Mouse (Mus musculus) ES-E14 (cell line): ENCODE data around the gene Nr1i3. TPM values are rescaled to one million over a fixed set of nuclear protein-coding genes. Genes with fewer than 3 reads are reported as not detected.
A peak's percentile ranks its signal among the peaks of the same experiment; 100 is the strongest.

Source experiments
- DNase-seq: peaks from one replicate; pipeline ENCODE4 v3.0.0-alpha.2; 2013; ENCODE audit warnings: low read depth, low spot score
- H3K27ac ChIP-seq: 2 replicates; pipeline ENCODE4 v1.5.1; 2012; ENCODE audit warnings: low read depth, mild to moderate bottlenecking, low read length, moderate library complexity, mixed read lengths; ENCODE audit not compliant: poor library complexity, insufficient read depth, severe bottlenecking
- H3K36me3 ChIP-seq: 2 replicates; pipeline ENCODE4 v1.6.1; 2012; ENCODE audit warnings: mild to moderate bottlenecking, low read length, moderate library complexity, mixed read lengths; ENCODE audit not compliant: control insufficient read depth, poor library complexity, insufficient read depth, severe bottlenecking
- H3K4me1 ChIP-seq, 2 experiments: fragments of 150-350 bp in 1 of 2; sonication (generic) in 1 of 2; 2 replicates each; pipeline ENCODE4 v1.6.1; 2012; ENCODE audit warnings: low read length in 2 of 2, mild to moderate bottlenecking in 1 of 2, mixed read lengths in 1 of 2; ENCODE audit not compliant: control insufficient read depth in 2 of 2, insufficient read depth in 2 of 2, poor library complexity in 1 of 2
- H3K4me3 ChIP-seq, 2 experiments: fragments of 150-350 bp in 1 of 2; sonication (generic) in 1 of 2; 2 replicates each; pipeline ENCODE4 v1.5.1; 2012; ENCODE audit warnings: low read length in 2 of 2, low read depth in 1 of 2, mild to moderate bottlenecking in 1 of 2, mixed read lengths in 1 of 2; ENCODE audit not compliant: insufficient read depth in 1 of 2, poor library complexity in 1 of 2, severe bottlenecking in 1 of 2
- H3K9ac ChIP-seq: 2 replicates; pipeline ENCODE4 v1.6.1; 2012; ENCODE audit warnings: low read depth, mild to moderate bottlenecking, low read length, mixed read lengths; ENCODE audit not compliant: poor library complexity, insufficient read depth, severe bottlenecking
- H3K9me3 ChIP-seq: fragments of 150-350 bp; sonication (generic); 2 replicates; pipeline ENCODE4 v1.6.1; 2012; ENCODE audit warnings: low read depth, mild to moderate bottlenecking, low read length; ENCODE audit not compliant: control insufficient read depth, insufficient read depth
- CHD2 ChIP-seq: IDR thresholded peaks from 2 replicates; pipeline ENCODE4 v1.6.1; 2014; ENCODE audit warnings: mild to moderate bottlenecking, low read depth, low read length, inconsistent platforms
- HCFC1 ChIP-seq: IDR thresholded peaks from 2 replicates; pipeline ENCODE4 v1.6.1; 2012; ENCODE audit warnings: low read length, inconsistent platforms, borderline replicate concordance; ENCODE audit not compliant: insufficient read depth
- MAFK ChIP-seq: IDR thresholded peaks from 2 replicates; pipeline ENCODE4 v1.6.1; 2014; ENCODE audit warnings: mild to moderate bottlenecking, low read depth, low read length, inconsistent platforms; ENCODE audit not compliant: insufficient read depth
- ZC3H11A ChIP-seq: IDR thresholded peaks from 2 replicates; pipeline ENCODE4 v1.6.1; 2012; ENCODE audit warnings: low read depth, mild to moderate bottlenecking, inconsistent platforms, low read length, borderline replicate concordance
- ZNF384 ChIP-seq: IDR thresholded peaks from 2 replicates; pipeline ENCODE4 v1.6.1; 2012; ENCODE audit warnings: low read depth, low read length, inconsistent platforms
- in situ Hi-C, 2 experiments: fragments of 600-800 bp; cut with MboI; formaldehyde crosslinking; loops; one replicate each; pipeline ENCODE4 v1.15.1; 2025; ENCODE audit warnings: low sequenced_read_pairs in 2 of 2, inconsistent platforms in 1 of 2; ENCODE audit not compliant: unreplicated experiment in 2 of 2
- total RNA-seq: library from RNA; depleted of rRNA; stranded (reverse); fragments of 300-350 nt; gene quantifications from 2 replicates; pipeline ENCODE4 v1.2.3, GENCODE M21; 2012

The Nr1i3 gene
- total RNA-seq, 1 experiment: 0.71 TPM

GRCm38 (mm10) chr1:171193911-171194830 is 19.6 kb upstream of the Nr1i3 start:
- no peaks in the 10 kb centered on the region for H3K9me3 ChIP-seq
- in situ Hi-C loops: no loop called here
- no peak overlapping the region for H3K4me3 ChIP-seq
- H3K27ac ChIP-seq: no peak overlapping the region
- no peaks in the 10 kb centered on the region for H3K36me3 ChIP-seq
- TF ChIP-seq MAFK: no peak
- H3K4me1 ChIP-seq: peaks cover 5 to 7% of the 10 kb centered on the region in 2 experiments
- H3K9ac ChIP-seq: no peak overlapping the region
- no peak for DNase-seq

- no peak for TF ChIP-seq ZNF384
- no peak for TF ChIP-seq MAFK
- TF ChIP-seq CHD2: no peak
- no peak for TF ChIP-seq ZC3H11A
- no peak for DNase-seq
- in situ Hi-C loops: no loop called here
Measured at GRCm38 (mm10) chr1:171195046-171195822, 18.5 kb upstream of the Nr1i3 start.

GRCm38 (mm10) chr1:171195887-171196397 is 17.8 kb upstream of the Nr1i3 start, which contains the start of gene Pcp4l1:
Pcp4l1 (minus strand) TSS chr1:171196268.
- no peak for TF ChIP-seq HCFC1
- TF ChIP-seq MAFK: no peak
- TF ChIP-seq ZNF384: no peak
- TF ChIP-seq CHD2: peak; percentile 69; the same call in 1 of the 2 replicates
- TF ChIP-seq ZC3H11A: no peak
- Histone ChIP-seq H3K9ac (peak within 1 kb of the TSS; percentile 3; the same call in 1 of the 2 replicates), H3K9me3 (no peaks in the 10 kb centered on the region), H3K36me3 (no peaks in the 10 kb centered on the region), H3K4me3 (peak within 1 kb of the TSS; percentile 77 to 91), H3K27ac (no peak within 1 kb of the TSS), H3K4me1 (peaks cover 0 to 2% of the 10 kb centered on the region in 2 experiments; a peak in 1 of 4 replicates)
- in situ Hi-C loops: no loop called here
- DNase-seq: peak; percentile 68

More at GRCm38 (mm10) chr1:171195046-171195822, 18.5 kb upstream of the Nr1i3 start:
- no peaks in the 10 kb centered on the region for H3K36me3 ChIP-seq
- H3K9me3 ChIP-seq: no peaks in the 10 kb centered on the region
- H3K4me3 ChIP-seq: peak overlapping the region; percentile 77 to 91
- peaks cover 0 to 2% of the 10 kb centered on the region in 2 experiments; a peak in 1 of 4 replicates for H3K4me1 ChIP-seq
- H3K9ac ChIP-seq: peak overlapping the region; percentile 3; the same call in 1 of the 2 replicates
- H3K27ac ChIP-seq: no peak overlapping the region

GRCm38 (mm10) chr1:171199532-171199931 is 14.2 kb upstream of the Nr1i3 start:
- no peak for DNase-seq
- Histone ChIP-seq H3K4me1 (peaks cover 0 to 2% of the 10 kb centered on the region in 2 experiments; a peak in 1 of 4 replicates), H3K27ac (no peak overlapping the region), H3K9ac (no peak overlapping the region), H3K36me3 (no peaks in the 10 kb centered on the region), H3K4me3 (no peak overlapping the region), H3K9me3 (no peaks in the 10 kb centered on the region)
- in situ Hi-C loops: no loop called here
- TF ChIP-seq ZNF384 (no peak), CHD2 (no peak), HCFC1 (no peak), ZC3H11A (no peak), MAFK (no peak)
